Comparison of ENCODE assay signal across 24 mouse cellular contexts in the genomic region with DNA sequence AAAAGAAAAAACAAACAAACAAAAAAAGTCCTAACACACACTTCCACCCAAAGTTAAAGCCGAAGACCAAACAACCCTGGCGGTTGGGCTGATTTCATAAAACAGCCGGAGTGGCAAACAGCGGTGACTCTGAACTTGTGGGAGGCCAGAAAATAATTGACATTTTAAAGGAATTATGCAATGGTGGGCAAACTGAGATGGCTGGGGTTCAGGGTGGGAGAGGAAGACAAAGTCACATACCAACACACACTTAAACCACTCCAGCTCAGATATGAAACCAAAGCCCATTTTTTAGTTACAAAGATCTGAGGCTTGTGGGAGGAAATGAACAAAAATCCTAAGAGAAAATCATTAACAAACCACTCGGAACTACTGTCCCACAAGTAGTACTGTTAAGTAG.
"Had no signal": no experiment of that assay in that cellular context is flagged by ENCODE, and none has a peak within 500 bp of the region (broad histone marks: within the 10 kb centered on the region; RNA-seq: fewer than 3 reads in every experiment).

No protein-coding gene starts in this region.

- H3K4me2 ChIP-seq: heart, embryonic 11.5 days; hindbrain, embryonic 12.5 days; hindbrain, embryonic 14.5 days; intestine, embryonic 15.5 days; limb, embryonic 12.5 days had no signal

- H3K27me3 ChIP-seq: hindbrain, embryonic 12.5 days; intestine, embryonic 15.5 days; limb, embryonic 12.5 days had no signal

- H3K27ac ChIP-seq: gastrocnemius, adult 2 months; hindbrain, embryonic 10.5 days; hindbrain, embryonic 12.5 days; hindbrain, embryonic 14.5 days; intestine, embryonic 15.5 days; layer of hippocampus, adult 2 months; left cerebral cortex, adult 2 months; limb, embryonic 10.5 days; limb, embryonic 12.5 days had no signal

- H3K9ac ChIP-seq: hindbrain, embryonic 12.5 days; hindbrain, embryonic 14.5 days; intestine, embryonic 15.5 days; limb, embryonic 12.5 days had no signal

- H3K36me3 ChIP-seq: hindbrain, embryonic 10.5 days; hindbrain, embryonic 12.5 days; intestine, embryonic 15.5 days; limb, embryonic 10.5 days; limb, embryonic 12.5 days had no signal

- H3K4me3 ChIP-seq: gastrocnemius, adult 2 months; hindbrain, embryonic 10.5 days; hindbrain, embryonic 12.5 days; intestine, embryonic 15.5 days; layer of hippocampus, adult 2 months; left cerebral cortex, adult 2 months; limb, embryonic 10.5 days; limb, embryonic 12.5 days had no signal

- H3K9me3 ChIP-seq: hindbrain, embryonic 10.5 days; hindbrain, embryonic 12.5 days; intestine, embryonic 15.5 days; limb, embryonic 10.5 days; limb, embryonic 12.5 days had no signal

- DNase-seq: gastrocnemius, adult 2 months; gastrocnemius, postnatal 10 days; gastrocnemius, postnatal 25 days; heart, postnatal 10 days; heart, postnatal 4 days; kidney, adult 18-20 months; kidney, adult 8-10 months; kidney, postnatal 10 days; kidney, postnatal 25 days; kidney, postnatal 4 days; liver had no signal

- H3K4me1 ChIP-seq: hindbrain, embryonic 12.5 days; limb, embryonic 10.5 days; limb, embryonic 12.5 days had no signal

- ATAC-seq: forebrain, embryonic 16.5 days; hindbrain, embryonic 16.5 days; inflammation-experienced regulatory T-cells, adult 6 months; intestine, embryonic 15.5 days; intestine, postnatal 0 days had no signal
